Mouse (Mus musculus) cortical plate, adult 2 months (tissue): ENCODE measurements around the gene Ptpn14.

ENCODE experiments used
- CTCF ChIP-seq: fragments of 200-500 bp; IDR thresholded peaks from 2 replicates; pipeline ENCODE4 v1.5.1; 2011; ENCODE audit warnings: mild to moderate bottlenecking, control low read depth, low read length; ENCODE audit not compliant: insufficient read depth; ENCODE audit errors: extremely low read depth
- POLR2A ChIP-seq: fragments of 200-500 bp; IDR thresholded peaks from 2 replicates; pipeline ENCODE4 v1.6.1; 2011; ENCODE audit warnings: mild to moderate bottlenecking, low read length, control low read depth; ENCODE audit not compliant: insufficient read depth; ENCODE audit errors: extremely low read depth

GRCm38 (mm10) chr1:189871625-189872024 lies 143.6 kb downstream of the Ptpn14 start:
- TF ChIP-seq POLR2A (no peak), CTCF (no peak)
